Mouse (Mus musculus): ENCODE data around the gene Cd164. TPM values are rescaled to one million over a fixed set of nuclear protein-coding genes. Genes with fewer than 3 reads are reported as not detected.

Gene Cd164
- polyA plus RNA-seq, 1 experiment: not detected

GRCm38 (mm10) chr10:41552319-41552718 is 33.1 kb downstream of the Cd164 start:
- H3K4me1 ChIP-seq (ENCODE audit: control insufficient read depth, insufficient read depth, low read length): no peaks in the 10 kb centered on the region
- 77% methylated on average over 3 of the region's 3 CpGs for WGBS

GRCm38 (mm10) chr10:41552847-41553589 is 33.8 kb downstream of the Cd164 start:
- Histone ChIP-seq H3K27ac (ENCODE audit: insufficient read depth, low read depth, low read length) (no peak overlapping the region), H3K4me3 (ENCODE audit: insufficient read depth, low read depth, low read length) (no peak overlapping the region), H3K4me1 (ENCODE audit: control insufficient read depth, insufficient read depth, low read length) (no peaks in the 10 kb centered on the region)
- TF ChIP-seq POLR2A (IDR thresholded peaks at IDR 0.05; ENCODE audit: insufficient read depth, low read depth, low read length) (no peak), CTCF (IDR thresholded peaks at IDR 0.05; ENCODE audit: insufficient read depth, low read depth, low read length) (no peak)
- WGBS: 51% methylated on average over 14 of the region's 14 CpGs

More at GRCm38 (mm10) chr10:41552319-41552718, 33.1 kb downstream of the Cd164 start:
- no peak for TF ChIP-seq POLR2A (IDR thresholded peaks at IDR 0.05; ENCODE audit: insufficient read depth, low read depth, low read length)
- TF ChIP-seq CTCF (IDR thresholded peaks at IDR 0.05; ENCODE audit: insufficient read depth, low read depth, low read length): no peak
- Histone ChIP-seq H3K4me3 (ENCODE audit: insufficient read depth, low read depth, low read length) (no peak overlapping the region), H3K27ac (ENCODE audit: insufficient read depth, low read depth, low read length) (no peak overlapping the region)

GRCm38 (mm10) chr10:41553711-41554110 is 34.5 kb downstream of the Cd164 start:
- 83% methylated on average over 4 of the region's 4 CpGs for WGBS
- H3K4me3 ChIP-seq (ENCODE audit: insufficient read depth, low read depth, low read length): no peak overlapping the region
- H3K4me1 ChIP-seq (ENCODE audit: control insufficient read depth, insufficient read depth, low read length): no peaks in the 10 kb centered on the region
- no peak overlapping the region for H3K27ac ChIP-seq (ENCODE audit: insufficient read depth, low read depth, low read length)
- no peak for TF ChIP-seq CTCF (IDR thresholded peaks at IDR 0.05; ENCODE audit: insufficient read depth, low read depth, low read length)
- no peak for TF ChIP-seq POLR2A (IDR thresholded peaks at IDR 0.05; ENCODE audit: insufficient read depth, low read depth, low read length)

GRCm38 (mm10) chr10:41555081-41555480 is 35.9 kb downstream of the Cd164 start:
- 86% methylated on average over 3 of the region's 3 CpGs for WGBS
- Histone ChIP-seq H3K27ac (ENCODE audit: insufficient read depth, low read depth, low read length) (no peak overlapping the region), H3K4me1 (ENCODE audit: control insufficient read depth, insufficient read depth, low read length) (no peaks in the 10 kb centered on the region), H3K4me3 (ENCODE audit: insufficient read depth, low read depth, low read length) (no peak overlapping the region)
- TF ChIP-seq POLR2A (IDR thresholded peaks at IDR 0.05; ENCODE audit: insufficient read depth, low read depth, low read length) (no peak), CTCF (IDR thresholded peaks at IDR 0.05; ENCODE audit: insufficient read depth, low read depth, low read length) (no peak)

- no peak overlapping the region for H3K4me3 ChIP-seq (ENCODE audit: insufficient read depth, low read depth, low read length)
- TF ChIP-seq POLR2A (IDR thresholded peaks at IDR 0.05; ENCODE audit: insufficient read depth, low read depth, low read length) (no peak), CTCF (IDR thresholded peaks at IDR 0.05; ENCODE audit: insufficient read depth, low read depth, low read length) (no peak)
- no peak overlapping the region for H3K27ac ChIP-seq (ENCODE audit: insufficient read depth, low read depth, low read length)
- 91% methylated on average over 1 of the region's 1 CpGs for WGBS
- H3K4me1 ChIP-seq (ENCODE audit: control insufficient read depth, insufficient read depth, low read length): no peaks in the 10 kb centered on the region
These were observed 39.2 kb downstream of the Cd164 start for GRCm38 (mm10) chr10:41558401-41558800.

GRCm38 (mm10) chr10:41561701-41562395 is 42.6 kb downstream of the Cd164 start:
- no peaks in the 10 kb centered on the region for H3K4me1 ChIP-seq (ENCODE audit: control insufficient read depth, insufficient read depth, low read length)
- H3K4me3 ChIP-seq (ENCODE audit: insufficient read depth, low read depth, low read length): no peak overlapping the region
- H3K27ac ChIP-seq (ENCODE audit: insufficient read depth, low read depth, low read length): no peak overlapping the region
- no peak for TF ChIP-seq POLR2A (IDR thresholded peaks at IDR 0.05; ENCODE audit: insufficient read depth, low read depth, low read length)
- no peak for TF ChIP-seq CTCF (IDR thresholded peaks at IDR 0.05; ENCODE audit: insufficient read depth, low read depth, low read length)
- 90% methylated on average over 10 of the region's 10 CpGs for WGBS

GRCm38 (mm10) chr10:41565141-41565540 is 45.9 kb downstream of the Cd164 start:
- Histone ChIP-seq H3K4me3 (ENCODE audit: insufficient read depth, low read depth, low read length) (no peak overlapping the region), H3K27ac (ENCODE audit: insufficient read depth, low read depth, low read length) (no peak overlapping the region), H3K4me1 (ENCODE audit: control insufficient read depth, insufficient read depth, low read length) (no peaks in the 10 kb centered on the region)
- WGBS: 50% methylated on average over 5 of the region's 5 CpGs
- TF ChIP-seq POLR2A (IDR thresholded peaks at IDR 0.05; ENCODE audit: insufficient read depth, low read depth, low read length) (no peak), CTCF (IDR thresholded peaks at IDR 0.05; ENCODE audit: insufficient read depth, low read depth, low read length) (no peak)

GRCm38 (mm10) chr10:41568306-41568705 is 49.1 kb downstream of the Cd164 start:
- no peak overlapping the region for H3K27ac ChIP-seq (ENCODE audit: insufficient read depth, low read depth, low read length)
- H3K4me3 ChIP-seq (ENCODE audit: insufficient read depth, low read depth, low read length): no peak overlapping the region
- TF ChIP-seq CTCF (IDR thresholded peaks at IDR 0.05; ENCODE audit: insufficient read depth, low read depth, low read length): no peak
- TF ChIP-seq POLR2A (IDR thresholded peaks at IDR 0.05; ENCODE audit: insufficient read depth, low read depth, low read length): no peak
- WGBS: 76% methylated on average over 3 of the region's 3 CpGs
- no peaks in the 10 kb centered on the region for H3K4me1 ChIP-seq (ENCODE audit: control insufficient read depth, insufficient read depth, low read length)

- H3K27ac ChIP-seq (ENCODE audit: insufficient read depth, low read depth, low read length): no peak overlapping the region
- no peak for TF ChIP-seq CTCF (IDR thresholded peaks at IDR 0.05; ENCODE audit: insufficient read depth, low read depth, low read length)
- no peak for TF ChIP-seq POLR2A (IDR thresholded peaks at IDR 0.05; ENCODE audit: insufficient read depth, low read depth, low read length)
- WGBS: 93% methylated on average over 4 of the region's 4 CpGs
- no peaks in the 10 kb centered on the region for H3K4me1 ChIP-seq (ENCODE audit: control insufficient read depth, insufficient read depth, low read length)
- H3K4me3 ChIP-seq (ENCODE audit: insufficient read depth, low read depth, low read length): no peak overlapping the region
These were observed 51.9 kb downstream of the Cd164 start for GRCm38 (mm10) chr10:41571065-41571464.

All from olfactory bulb, adult 2 months (tissue).